Mouse (Mus musculus) myocyte (in vitro differentiated cells): ENCODE measurements at regions not wholly inside any gene's neighbourhood (a gene's known extent, or its start where the extent isn't known, plus 50 kb on each side); places are given as distances from the start of the nearest gene placed in this dataset.

Source experiments
- H3K27me3 ChIP-seq: one replicate; pipeline ENCODE4 v1.6.1; 2011; ENCODE audit not compliant: control insufficient read depth, insufficient read depth, insufficient read length
- H3K36me3 ChIP-seq: one replicate; pipeline ENCODE4 v1.6.1; 2011; ENCODE audit not compliant: control insufficient read depth, insufficient read depth
- H3K4me2 ChIP-seq: one replicate; pipeline ENCODE4 v1.6.1; 2011; ENCODE audit warnings: low read depth, control low read depth
- H3K4me3 ChIP-seq: one replicate; pipeline ENCODE4 v1.5.1; 2011; ENCODE audit warnings: mild to moderate bottlenecking, control low read depth, moderate library complexity
- H3K79me2 ChIP-seq: one replicate; pipeline ENCODE4 v1.6.1; 2011; ENCODE audit not compliant: control insufficient read depth, insufficient read depth
- H3ac ChIP-seq: one replicate; pipeline ENCODE4 v1.6.1; 2011; ENCODE audit not compliant: control insufficient read depth, insufficient read length
- CEBPB ChIP-seq: IDR thresholded peaks from 2 replicates; pipeline ENCODE4 v1.6.1; 2011; ENCODE audit warnings: mild to moderate bottlenecking, moderate library complexity; ENCODE audit not compliant: poor library complexity, insufficient read depth, severe bottlenecking
- E2F4 ChIP-seq: IDR thresholded peaks from one replicate; pipeline ENCODE4 v1.6.1; 2011; ENCODE audit warnings: mild to moderate bottlenecking, control low read depth, moderate library complexity; ENCODE audit not compliant: insufficient read depth
- MAX ChIP-seq: IDR thresholded peaks from one replicate; pipeline ENCODE4 v1.6.1; 2011; ENCODE audit warnings: low read depth, mild to moderate bottlenecking, control low read depth
- MYOD1 ChIP-seq, 3 experiments: IDR thresholded peaks; one replicate each; pipeline ENCODE4 v1.6.1; 2011; ENCODE audit warnings: control low read depth in 2 of 3, low read depth in 2 of 3, mild to moderate bottlenecking in 2 of 3, moderate library complexity in 1 of 3; ENCODE audit not compliant: insufficient read length in 2 of 3, control insufficient read depth in 1 of 3
- MYOG ChIP-seq, 3 experiments: IDR thresholded peaks; one replicate each; pipeline ENCODE4 v1.6.1; 2011; ENCODE audit warnings: control low read depth in 2 of 3, low read depth in 2 of 3, mild to moderate bottlenecking in 2 of 3; ENCODE audit not compliant: insufficient read length in 2 of 3, control insufficient read depth in 1 of 3, insufficient read depth in 1 of 3
- POLR2A ChIP-seq: IDR thresholded peaks from one replicate; pipeline ENCODE4 v1.6.1; 2011; ENCODE audit warnings: low read depth, mild to moderate bottlenecking, control low read depth, moderate library complexity; ENCODE audit not compliant: insufficient read length
- POLR2AphosphoS2 ChIP-seq: IDR thresholded peaks from one replicate; pipeline ENCODE4 v1.6.1; 2011; ENCODE audit warnings: low read depth, control low read depth; ENCODE audit not compliant: insufficient read length
- REST ChIP-seq: IDR thresholded peaks from one replicate; pipeline ENCODE4 v1.6.1; 2011; ENCODE audit warnings: mild to moderate bottlenecking, control low read depth, moderate library complexity; ENCODE audit not compliant: insufficient read depth, insufficient read length
- SRF ChIP-seq: IDR thresholded peaks from one replicate; pipeline ENCODE4 v1.6.1; 2011; ENCODE audit warnings: low read depth; ENCODE audit not compliant: control insufficient read depth, insufficient read length
- TCF12 ChIP-seq: IDR thresholded peaks from one replicate; pipeline ENCODE4 v1.6.1; 2011; ENCODE audit warnings: mild to moderate bottlenecking, control low read depth; ENCODE audit not compliant: poor library complexity, insufficient read depth, severe bottlenecking
- TCF3 ChIP-seq: IDR thresholded peaks from one replicate; pipeline ENCODE4 v1.6.1; 2011; ENCODE audit warnings: low read depth, control low read depth; ENCODE audit not compliant: insufficient read length
- USF1 ChIP-seq: IDR thresholded peaks from one replicate; pipeline ENCODE4 v1.6.1; 2011; ENCODE audit warnings: low read depth, mild to moderate bottlenecking, control low read depth, moderate library complexity

GRCm38 (mm10) chr1:82018701-82019404 is 214.1 kb upstream of the Gm9747 start:
- no peaks in the 10 kb centered on the region for H3K36me3 ChIP-seq
- H3K79me2 ChIP-seq, result no peaks in the 10 kb centered on the region
- no peak overlapping the region for H3K4me2 ChIP-seq
- H3ac ChIP-seq, result no peak overlapping the region
- no peak for TF ChIP-seq POLR2AphosphoS2
- TF ChIP-seq MYOG (IDR thresholded peaks at IDR 0.05; ENCODE audit: control insufficient read depth in 1 of 3, insufficient read depth in 1 of 3, insufficient read length in 2 of 3, low read depth in 2 of 3), result no peak
- no peak for TF ChIP-seq CEBPB
- no peak for TF ChIP-seq E2F4
- no peak for TF ChIP-seq TCF3
- TF ChIP-seq SRF, result no peak
- TF ChIP-seq TCF12, result no peak
- H3K4me3 ChIP-seq, result no peak overlapping the region
- H3K27me3 ChIP-seq, result no peaks in the 10 kb centered on the region

- TF ChIP-seq SRF (no peak), TCF3 (no peak), E2F4 (no peak), TCF12 (no peak), MAX (no peak), CEBPB (no peak), MYOG (IDR thresholded peaks at IDR 0.05; ENCODE audit: control insufficient read depth in 1 of 3, insufficient read depth in 1 of 3, insufficient read length in 2 of 3, low read depth in 2 of 3) (no peak), POLR2AphosphoS2 (no peak), MYOD1 (IDR thresholded peaks at IDR 0.05; ENCODE audit: control insufficient read depth in 1 of 3, insufficient read length in 2 of 3, low read depth in 2 of 3) (no peak), POLR2A (no peak), USF1 (no peak), REST (no peak)
- H3K4me3 ChIP-seq, result no peak overlapping the region
- no peaks in the 10 kb centered on the region for H3K36me3 ChIP-seq
- H3K4me2 ChIP-seq, result no peak overlapping the region
- H3K27me3 ChIP-seq, result no peaks in the 10 kb centered on the region
- no peak overlapping the region for H3ac ChIP-seq
- H3K79me2 ChIP-seq, result no peaks in the 10 kb centered on the region
These were observed 205.2 kb upstream of the Gm9747 start for GRCm38 (mm10) chr1:82027761-82028160.

- Histone ChIP-seq H3ac (no peak overlapping the region), H3K4me2 (no peak overlapping the region), H3K27me3 (no peaks in the 10 kb centered on the region), H3K36me3 (no peaks in the 10 kb centered on the region), H3K4me3 (no peak overlapping the region), H3K79me2 (no peaks in the 10 kb centered on the region)
- TF ChIP-seq REST, result no peak
- TF ChIP-seq USF1, result no peak
- no peak for TF ChIP-seq POLR2A
- TF ChIP-seq POLR2AphosphoS2, result no peak
- no peak for TF ChIP-seq MYOG (IDR thresholded peaks at IDR 0.05; ENCODE audit: control insufficient read depth in 1 of 3, insufficient read depth in 1 of 3, insufficient read length in 2 of 3, low read depth in 2 of 3)
- TF ChIP-seq SRF, result no peak
These were observed 201.8 kb upstream of the Gm9747 start for GRCm38 (mm10) chr1:82031130-82031529.

- Histone ChIP-seq H3K79me2 (no peaks in the 10 kb centered on the region), H3K36me3 (no peaks in the 10 kb centered on the region), H3K27me3 (no peaks in the 10 kb centered on the region), H3ac (no peak overlapping the region), H3K4me2 (no peak overlapping the region), H3K4me3 (no peak overlapping the region)
- TF ChIP-seq USF1 (no peak), SRF (no peak), CEBPB (no peak), MAX (no peak), MYOG (IDR thresholded peaks at IDR 0.05; ENCODE audit: control insufficient read depth in 1 of 3, insufficient read depth in 1 of 3, insufficient read length in 2 of 3, low read depth in 2 of 3) (no peak), MYOD1 (IDR thresholded peaks at IDR 0.05; ENCODE audit: control insufficient read depth in 1 of 3, insufficient read length in 2 of 3, low read depth in 2 of 3) (no peak), E2F4 (no peak), REST (no peak), TCF3 (no peak)
These were observed 200.5 kb upstream of the Gm9747 start for GRCm38 (mm10) chr1:82032410-82032809.

DNA sequence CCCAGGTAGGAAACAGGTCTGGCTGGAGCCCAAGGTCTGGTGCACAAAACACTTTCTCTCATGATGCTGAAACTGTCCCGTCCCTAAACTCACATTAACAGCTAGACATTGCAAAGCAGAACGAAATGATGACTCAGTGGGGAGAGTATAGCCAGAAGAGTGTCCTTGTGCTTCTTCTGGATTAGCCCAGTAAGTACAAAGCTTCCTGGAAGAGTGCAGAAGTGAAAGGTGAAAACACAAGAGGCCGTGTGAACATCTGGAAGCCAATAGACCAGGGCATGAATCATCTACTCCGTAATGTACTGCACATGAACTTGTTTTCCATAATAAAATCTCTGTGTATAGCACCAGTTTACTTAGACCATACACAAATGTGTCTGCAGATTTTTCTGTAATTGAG is 194.7 kb upstream of the Gm9747 start:
- H3K79me2 ChIP-seq, result no peaks in the 10 kb centered on the region
- no peaks in the 10 kb centered on the region for H3K27me3 ChIP-seq
- no peak overlapping the region for H3ac ChIP-seq
- H3K4me2 ChIP-seq, result no peak overlapping the region
- H3K4me3 ChIP-seq, result no peak overlapping the region
- no peak for TF ChIP-seq TCF3
- no peak for TF ChIP-seq MAX
- TF ChIP-seq MYOD1 (IDR thresholded peaks at IDR 0.05; ENCODE audit: control insufficient read depth in 1 of 3, insufficient read length in 2 of 3, low read depth in 2 of 3), result no peak
- no peak for TF ChIP-seq E2F4
- no peak for TF ChIP-seq POLR2A
- no peak for TF ChIP-seq REST
- no peak for TF ChIP-seq USF1
- no peak for TF ChIP-seq POLR2AphosphoS2
- no peak for TF ChIP-seq MYOG (IDR thresholded peaks at IDR 0.05; ENCODE audit: control insufficient read depth in 1 of 3, insufficient read depth in 1 of 3, insufficient read length in 2 of 3, low read depth in 2 of 3)
- no peak for TF ChIP-seq SRF
- no peak for TF ChIP-seq TCF12
- no peak for TF ChIP-seq CEBPB
- H3K36me3 ChIP-seq, result no peaks in the 10 kb centered on the region
